Mouse (Mus musculus) common myeloid progenitor, adult 5-6 weeks (primary cell): ENCODE measurements around the gene Myf5. TPM values are rescaled to one million over a fixed set of nuclear protein-coding genes. Genes with fewer than 3 reads are reported as not detected.

Experiments
- ATAC-seq: replicated peaks from 2 replicates; pipeline ENCODE4 v1.8.0; 2016; ENCODE audit warnings: low read depth, mild to moderate bottlenecking, moderate TSS enrichment, inconsistent platforms; ENCODE audit not compliant: poor library complexity, severe bottlenecking
- total RNA-seq: library from RNA; stranded (forward); fragments of 200-1000, 187-1606 nt; gene quantifications from 2 replicates; pipeline ENCODE4 v1.2.3, GENCODE M21; 2017

The Myf5 gene
- total RNA-seq, 1 experiment from 2014 or later, result not detected

DNA sequence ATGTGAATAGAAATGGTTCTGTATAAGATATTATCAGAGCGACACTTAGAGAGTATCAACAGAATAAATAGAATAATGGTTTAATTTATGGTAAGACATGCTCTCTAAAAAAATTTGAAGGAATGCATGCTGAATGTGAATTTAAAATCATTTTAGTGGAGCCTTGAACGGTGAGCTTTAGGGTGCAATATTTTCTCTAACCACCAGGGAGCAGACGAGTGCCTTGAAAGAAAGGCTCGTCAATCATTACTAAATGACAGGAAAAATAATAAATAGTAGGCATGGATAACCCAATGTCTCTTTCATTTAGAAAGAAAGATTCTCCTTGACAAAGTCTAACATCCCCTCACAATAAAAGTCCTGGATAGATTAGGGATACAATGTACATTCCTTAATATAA lies 43.2 kb downstream of the Myf5 start:
- ATAC-seq, result peak; percentile 73; the same call in 1 of the 2 replicates

DNA sequence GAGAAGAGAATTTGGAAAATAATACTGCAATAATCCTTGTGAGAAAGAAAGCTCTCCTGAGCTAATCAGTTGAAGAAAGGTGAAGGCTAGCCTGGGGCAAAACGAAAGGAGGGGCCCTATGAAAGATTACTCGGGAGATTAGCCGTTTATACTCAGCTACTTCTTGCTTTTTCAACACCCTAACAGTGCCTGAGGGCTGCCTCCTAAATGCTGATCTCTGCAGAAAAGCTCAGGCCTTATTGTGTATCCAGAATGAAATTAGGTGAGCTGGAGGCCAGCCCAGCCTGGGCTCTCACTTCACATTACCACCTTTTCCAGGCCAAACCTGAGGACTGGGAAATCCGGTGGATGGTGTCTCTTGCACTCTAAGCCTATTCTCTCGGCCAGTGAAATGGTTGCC lies 49.0 kb downstream of the Myf5 start:
- ATAC-seq, result no peak

Other genes starting within 250 kb of the Myf5 start
- not detected in 2 replicates for gene Lin7a, start 214.4 kb downstream of the Myf5 start, total RNA-seq
- gene Myf6, start 8.6 kb upstream of the Myf5 start, total RNA-seq, result not detected in 2 replicates
- not detected in 2 replicates for gene Ptprq, start 233.9 kb upstream of the Myf5 start, total RNA-seq